Mouse (Mus musculus) intestine, embryonic 15.5 days (tissue): Measurements from ENCODE around the gene Arl4c. TPM values are rescaled to one million over a fixed set of nuclear protein-coding genes. Genes with fewer than 3 reads are reported as not detected.

Experiments used
- ATAC-seq: fragments of 200-750 bp; cut with Nextera tagmentation; 2 replicates; pipeline ENCODE4 v1.8.0; 2017; ENCODE audit warnings: moderate TSS enrichment, moderate library complexity
- H3K27ac ChIP-seq: fragments of 300-500 bp; sonication (generic); 2 replicates; pipeline ENCODE4 v1.5.1; 2015; ENCODE audit warnings: mild to moderate bottlenecking, inconsistent platforms
- H3K27me3 ChIP-seq: fragments of 300-500 bp; sonication (generic); replicated peaks from 2 replicates; pipeline ENCODE4 v1.6.1; 2015; ENCODE audit warnings: inconsistent platforms
- H3K36me3 ChIP-seq: fragments of 300-500 bp; sonication (generic); 2 replicates; pipeline ENCODE4 v1.6.1; 2015; ENCODE audit warnings: inconsistent platforms
- H3K4me1 ChIP-seq: fragments of 300-500 bp; sonication (generic); replicated peaks from 2 replicates; pipeline ENCODE4 v1.6.1; 2015; ENCODE audit warnings: inconsistent platforms
- H3K4me2 ChIP-seq: fragments of 300-500 bp; sonication (generic); replicated peaks from 2 replicates; pipeline ENCODE4 v1.6.1; 2015; ENCODE audit warnings: mild to moderate bottlenecking, inconsistent platforms
- H3K4me3 ChIP-seq: fragments of 300-500 bp; sonication (generic); replicated peaks from 2 replicates; pipeline ENCODE4 v1.5.1; 2015; ENCODE audit warnings: inconsistent platforms
- H3K9ac ChIP-seq: fragments of 300-500 bp; sonication (generic); 2 replicates; pipeline ENCODE4 v1.6.1; 2015; ENCODE audit warnings: inconsistent platforms
- H3K9me3 ChIP-seq: fragments of 300-500 bp; sonication (generic); 2 replicates; pipeline ENCODE4 v1.6.1; 2016; ENCODE audit warnings: inconsistent platforms
- WGBS: fragments of 180-500 bp; shearing (Covaris S2); methylation state at CpG from one replicate; pipeline ENCODE4 v1.1.7; 2015; 5-methylcytosine and 5-hydroxymethylcytosine counted together
- polyA plus RNA-seq: library from polyadenylated mRNA; unstranded; fragments of >200 nt; fragmentation: Nextera tagmentation; extraction: Ambion mirVana; gene quantifications from 2 replicates; pipeline ENCODE4 v1.2.1, GENCODE M21; 2015

Gene Arl4c
- polyA plus RNA-seq, 1 experiment from 2014 or later, result 5.9 TPM

- H3K27ac ChIP-seq, result no peak overlapping the region
- H3K36me3 ChIP-seq, result no peaks in the 10 kb centered on the region
- no peaks in the 10 kb centered on the region for H3K9me3 ChIP-seq
- H3K9ac ChIP-seq, result no peak overlapping the region
- H3K4me2 ChIP-seq, result no peak overlapping the region
- no peak overlapping the region for H3K4me3 ChIP-seq
- no peaks in the 10 kb centered on the region for H3K27me3 ChIP-seq
- ATAC-seq, result no peak
- no peaks in the 10 kb centered on the region for H3K4me1 ChIP-seq
- 40% methylated on average over 11 of the region's 11 CpGs for WGBS
These were observed 18.7 kb upstream of the Arl4c start for GRCm38 (mm10) chr1:88720626-88721229.

GRCm38 (mm10) chr1:88718563-88718962 lies 16.5 kb upstream of the Arl4c start:
- no peak for ATAC-seq
- Histone ChIP-seq H3K4me3 (no peak overlapping the region), H3K27me3 (no peaks in the 10 kb centered on the region), H3K27ac (no peak overlapping the region), H3K4me1 (no peaks in the 10 kb centered on the region), H3K36me3 (no peaks in the 10 kb centered on the region), H3K9me3 (no peaks in the 10 kb centered on the region), H3K4me2 (no peak overlapping the region), H3K9ac (no peak overlapping the region)
- 82% methylated on average over 3 of the region's 3 CpGs for WGBS

- H3K9ac ChIP-seq, result no peak overlapping the region
- H3K36me3 ChIP-seq, result no peaks in the 10 kb centered on the region
- H3K4me3 ChIP-seq, result no peak overlapping the region
- no peaks in the 10 kb centered on the region for H3K9me3 ChIP-seq
- WGBS, result 80% methylated on average over 13 of the region's 13 CpGs
- H3K4me2 ChIP-seq, result no peak overlapping the region
- ATAC-seq, result no peak
- no peak overlapping the region for H3K27ac ChIP-seq
- no peaks in the 10 kb centered on the region for H3K4me1 ChIP-seq
- H3K27me3 ChIP-seq, result no peaks in the 10 kb centered on the region
These were observed 15.7 kb upstream of the Arl4c start for GRCm38 (mm10) chr1:88717736-88718135.

GRCm38 (mm10) chr1:88712011-88712410 lies 10.0 kb upstream of the Arl4c start:
- Histone ChIP-seq H3K4me1 (no peaks in the 10 kb centered on the region), H3K27ac (no peak overlapping the region), H3K4me2 (no peak overlapping the region), H3K36me3 (no peaks in the 10 kb centered on the region), H3K9me3 (no peaks in the 10 kb centered on the region), H3K4me3 (no peak overlapping the region), H3K9ac (no peak overlapping the region), H3K27me3 (no peaks in the 10 kb centered on the region; the same call in 1 of the 2 replicates)
- no peak for ATAC-seq
- 84% methylated on average over 6 of the region's 6 CpGs for WGBS

DNA sequence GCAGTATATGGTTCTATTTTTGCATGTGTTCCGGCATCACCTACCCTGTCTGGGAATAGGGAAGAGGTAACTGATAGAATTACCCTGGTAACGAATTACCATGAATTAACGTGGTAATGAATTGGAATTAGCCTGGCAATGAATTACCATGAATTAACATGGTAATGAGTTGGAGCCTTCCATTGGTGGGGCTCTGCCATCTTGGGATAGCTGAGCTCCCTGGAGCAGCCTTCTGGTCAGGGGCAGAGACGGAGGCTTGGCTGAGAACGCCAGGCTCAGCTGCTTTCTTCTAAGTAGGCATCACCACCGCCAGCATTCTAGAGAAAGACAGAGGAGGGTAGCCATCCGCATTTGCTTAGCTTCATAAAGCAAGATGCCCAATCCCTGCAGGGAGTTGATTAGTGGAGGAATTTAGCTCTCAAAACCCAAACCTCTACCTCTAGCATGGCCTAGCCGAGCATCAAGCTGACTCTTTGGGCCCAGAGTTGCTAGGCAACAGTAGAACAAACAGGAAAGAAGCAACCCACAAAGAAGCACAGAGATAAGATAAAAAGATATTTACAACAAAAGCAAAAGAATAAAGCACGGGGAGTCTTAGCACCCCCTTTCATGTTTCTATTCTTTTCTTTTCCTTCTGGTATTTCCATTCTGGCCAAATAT lies 6.8 kb upstream of the Arl4c start:
- no peaks in the 10 kb centered on the region for H3K9me3 ChIP-seq
- no peaks in the 10 kb centered on the region; the same call in 1 of the 2 replicates for H3K27me3 ChIP-seq
- no peak overlapping the region for H3K4me2 ChIP-seq
- 71% methylated on average over 9 of the region's 9 CpGs for WGBS
- no peaks in the 10 kb centered on the region for H3K36me3 ChIP-seq
- no peak overlapping the region for H3K4me3 ChIP-seq
- no peaks in the 10 kb centered on the region for H3K4me1 ChIP-seq
- ATAC-seq, result no peak
- H3K27ac ChIP-seq, result no peak overlapping the region
- no peak overlapping the region for H3K9ac ChIP-seq

DNA sequence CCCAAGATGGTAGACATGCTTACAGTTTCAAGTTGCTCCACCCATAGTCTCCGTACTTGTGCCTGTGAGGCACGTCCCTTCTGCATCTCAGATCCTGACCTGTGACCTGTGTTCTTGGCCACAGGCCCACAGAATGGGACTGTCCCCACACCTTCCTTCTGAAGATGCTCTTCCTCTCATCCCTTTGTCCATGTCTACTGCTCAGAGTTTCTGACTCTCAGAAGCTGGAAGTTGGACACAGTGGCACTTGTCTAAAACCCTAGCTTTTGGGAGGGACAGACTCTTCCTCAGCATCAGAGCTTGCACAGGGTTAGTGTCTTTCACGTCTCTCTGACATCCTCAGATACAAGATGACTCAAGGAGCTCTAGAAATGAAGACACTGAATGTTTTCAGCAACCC lies 6.2 kb upstream of the Arl4c start:
- Histone ChIP-seq H3K9me3 (no peaks in the 10 kb centered on the region), H3K27ac (no peak overlapping the region), H3K36me3 (no peaks in the 10 kb centered on the region), H3K4me3 (no peak overlapping the region), H3K27me3 (no peaks in the 10 kb centered on the region; the same call in 1 of the 2 replicates), H3K4me1 (no peaks in the 10 kb centered on the region), H3K4me2 (no peak overlapping the region), H3K9ac (no peak overlapping the region)
- WGBS, result 76% methylated on average over 3 of the region's 3 CpGs
- ATAC-seq, result no peak

- Histone ChIP-seq H3K9ac (no peak overlapping the region), H3K9me3 (no peaks in the 10 kb centered on the region), H3K27me3 (no peaks in the 10 kb centered on the region; the same call in 1 of the 2 replicates), H3K4me1 (no peaks in the 10 kb centered on the region), H3K4me3 (no peak overlapping the region), H3K36me3 (no peaks in the 10 kb centered on the region), H3K27ac (no peak overlapping the region), H3K4me2 (no peak overlapping the region)
- no peak for ATAC-seq
- WGBS, result 67% methylated on average over 6 of the region's 6 CpGs
These were observed 5.5 kb upstream of the Arl4c start for GRCm38 (mm10) chr1:88707536-88707935.

- H3K27me3 ChIP-seq, result no peaks in the 10 kb centered on the region; the same call in 1 of the 2 replicates
- H3K4me1 ChIP-seq, result 0 out of 2 replicates have a peak, but pooled peaks cover 3% of the 10 kb centered on the region
- ATAC-seq, result peak; percentile 30
- WGBS, result 1% methylated on average over 15 of the region's 15 CpGs
- no peaks in the 10 kb centered on the region for H3K36me3 ChIP-seq
- H3K4me3 ChIP-seq, result no peak overlapping the region
- no peak overlapping the region for H3K4me2 ChIP-seq
- H3K27ac ChIP-seq, result no peak overlapping the region
- H3K9me3 ChIP-seq, result no peaks in the 10 kb centered on the region
- no peak overlapping the region for H3K9ac ChIP-seq
These were observed 3.8 kb upstream of the Arl4c start for GRCm38 (mm10) chr1:88705799-88706198.

- 73% methylated on average over 6 of the region's 6 CpGs for WGBS
- no peak overlapping the region for H3K4me3 ChIP-seq
- H3K9ac ChIP-seq, result no peak overlapping the region
- H3K9me3 ChIP-seq, result no peaks in the 10 kb centered on the region
- no peak overlapping the region for H3K27ac ChIP-seq
- no peaks in the 10 kb centered on the region; the same call in 1 of the 2 replicates for H3K27me3 ChIP-seq
- ATAC-seq, result no peak
- H3K4me1 ChIP-seq, result peaks cover 9% of the 10 kb centered on the region
- H3K4me2 ChIP-seq, result no peak overlapping the region
- no peaks in the 10 kb centered on the region for H3K36me3 ChIP-seq
These were observed 3.0 kb upstream of the Arl4c start for GRCm38 (mm10) chr1:88705050-88705449.

DNA sequence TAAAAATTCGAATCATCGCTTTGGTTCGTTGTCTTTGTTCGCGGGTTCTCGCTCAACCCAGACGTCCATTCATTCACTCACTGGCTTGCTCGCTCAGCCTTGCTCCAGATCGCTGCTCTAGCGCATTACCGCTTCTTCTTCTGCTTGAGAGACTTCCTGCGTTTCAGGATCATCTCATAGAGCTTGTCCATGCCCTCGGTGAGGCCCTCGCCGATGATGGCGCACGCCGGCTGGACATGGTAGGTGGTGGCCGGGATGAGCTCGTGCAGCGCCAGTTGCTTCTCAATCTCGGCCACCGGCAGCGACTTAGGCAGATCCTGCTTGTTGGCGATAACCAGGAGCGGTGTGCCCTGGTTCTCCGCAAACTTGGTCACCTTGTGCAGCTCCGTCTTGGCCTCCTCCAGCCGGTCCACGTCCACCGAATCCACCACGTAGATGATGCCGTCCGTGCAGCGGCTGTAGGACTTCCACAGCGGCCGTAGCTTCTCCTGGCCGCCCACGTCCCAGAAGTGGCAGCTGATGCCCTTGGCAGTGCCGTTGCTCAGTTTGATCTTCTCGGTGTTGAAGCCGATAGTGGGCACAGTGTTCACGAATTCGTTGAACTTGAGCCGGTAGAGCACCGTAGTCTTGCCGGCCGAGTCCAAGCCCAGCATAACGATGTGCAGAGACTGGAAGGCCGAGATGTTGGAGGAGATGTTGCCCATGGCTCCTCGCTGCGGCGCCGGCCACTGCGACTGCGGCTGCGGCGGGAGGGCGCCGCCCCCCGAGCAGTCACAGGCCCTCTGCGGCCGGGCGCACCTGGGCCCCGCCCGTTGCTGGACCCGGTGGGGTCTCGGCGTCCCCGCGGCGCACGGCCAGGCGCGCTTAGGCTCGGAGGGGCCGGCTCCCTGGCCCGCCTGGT lies 810 bp downstream of the Arl4c start:
- H3K36me3 ChIP-seq, result no peaks in the 10 kb centered on the region
- no peaks in the 10 kb centered on the region for H3K27me3 ChIP-seq
- peak; percentile 67 for ATAC-seq
- peak overlapping the region; percentile 88 for H3K4me3 ChIP-seq
- peak overlapping the region; percentile 77 for H3K9ac ChIP-seq
- peak overlapping the region; percentile 96 for H3K4me2 ChIP-seq
- under 1% methylated on average over 78 of the region's 78 CpGs for WGBS
- peaks cover 12% of the 10 kb centered on the region for H3K4me1 ChIP-seq
- peak overlapping the region; percentile 86 for H3K27ac ChIP-seq
- H3K9me3 ChIP-seq, result no peaks in the 10 kb centered on the region

DNA sequence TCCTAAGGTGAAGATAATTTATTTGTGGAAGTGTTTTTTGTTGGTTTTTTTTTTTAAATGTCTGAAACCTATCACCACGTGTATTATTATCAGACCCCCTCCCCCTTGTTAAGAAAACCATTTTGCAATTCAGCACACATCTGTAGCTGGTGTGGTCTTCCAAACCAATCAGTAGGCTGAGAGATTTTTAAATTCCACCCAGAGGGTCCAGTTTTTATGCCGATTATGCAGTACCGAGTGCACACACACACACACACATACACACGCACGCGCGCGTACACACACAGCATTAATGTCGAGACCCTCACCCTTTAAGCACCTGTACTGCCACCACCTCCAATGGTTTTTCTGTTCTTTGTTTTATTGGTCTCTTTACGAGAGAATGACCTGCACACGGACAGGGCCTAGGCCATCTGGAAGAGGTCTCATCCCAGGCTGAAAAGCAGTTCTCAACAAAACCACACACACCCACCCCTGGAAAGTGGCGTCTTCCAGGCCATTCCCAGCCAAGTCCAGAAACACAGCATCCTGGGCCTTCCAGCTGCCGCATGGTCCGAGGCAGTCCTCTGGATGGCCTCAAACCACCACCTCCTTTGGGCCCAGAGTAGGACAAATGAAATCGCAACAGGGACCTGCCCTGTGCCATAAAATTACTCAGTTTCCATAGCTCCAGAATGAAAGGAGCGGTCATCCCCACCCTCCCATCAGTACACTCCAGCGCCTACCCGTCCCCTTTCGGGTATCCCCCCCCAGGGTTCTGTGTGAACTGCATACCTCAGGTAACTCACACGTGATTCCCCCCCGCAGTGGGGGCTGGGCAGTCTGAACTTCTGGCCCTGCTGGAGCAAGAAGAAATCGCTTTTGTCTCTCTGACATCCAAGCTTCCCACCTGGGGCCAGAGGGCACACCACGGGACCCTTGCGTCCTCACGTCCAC lies 1.9 kb downstream of the Arl4c start:
- Histone ChIP-seq H3K4me3 (peak overlapping the region; percentile 88), H3K27ac (0 out of 2 replicates have a peak overlapping the region, but pooled peaks have one; percentile 86), H3K9me3 (no peaks in the 10 kb centered on the region), H3K4me2 (peak overlapping the region; percentile 96), H3K4me1 (peaks cover 12% of the 10 kb centered on the region), H3K9ac (peak overlapping the region; percentile 77), H3K27me3 (no peaks in the 10 kb centered on the region), H3K36me3 (no peaks in the 10 kb centered on the region)
- ATAC-seq, result 0 out of 2 replicates have a peak, but pooled peaks have one; percentile 3
- 10% methylated on average over 25 of the region's 25 CpGs for whole genome bisulfite sequencing
